Mouse (Mus musculus): ENCODE data around the gene Klk10. TPM values are rescaled to one million over a fixed set of nuclear protein-coding genes. Genes with fewer than 3 reads are reported as not detected.

The Klk10 gene
- polyA plus RNA-seq, 1 experiment from 2014 or later = 0.25 TPM

DNA sequence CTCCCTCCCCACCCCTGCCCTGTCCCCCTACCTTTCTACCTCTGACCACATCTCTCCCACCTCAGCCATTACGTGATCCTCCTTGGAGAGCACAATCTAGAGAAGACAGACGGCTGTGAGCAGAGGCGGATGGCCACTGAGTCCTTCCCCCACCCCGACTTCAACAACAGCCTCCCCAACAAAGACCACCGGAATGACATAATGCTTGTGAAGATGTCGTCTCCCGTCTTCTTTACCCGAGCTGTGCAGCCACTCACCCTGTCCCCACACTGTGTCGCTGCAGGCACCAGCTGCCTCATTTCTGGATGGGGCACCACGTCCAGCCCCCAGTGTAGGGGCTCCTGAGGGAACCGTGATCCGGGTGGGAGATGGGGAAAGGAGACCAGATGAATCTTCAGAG, 3.4 kb upstream of the Klk10 start:
- no peaks in the 10 kb centered on the region for H3K27me3 ChIP-seq (replicated peaks; ENCODE audit: low read depth, poor library complexity, severe bottlenecking)
- H3K36me3 ChIP-seq (replicated peaks) = no peaks in the 10 kb centered on the region
- no peak overlapping the region for H3K4me3 ChIP-seq
- no peak for DNase-seq (ENCODE audit: low spot score)
- H3K4me1 ChIP-seq = peaks cover 10% of the 10 kb centered on the region
- H3K9me3 ChIP-seq = no peaks in the 10 kb centered on the region
- WGBS = 86% methylated on average over 12 of the region's 12 CpGs
- H3K27ac ChIP-seq (replicated peaks) = no peak overlapping the region

DNA sequence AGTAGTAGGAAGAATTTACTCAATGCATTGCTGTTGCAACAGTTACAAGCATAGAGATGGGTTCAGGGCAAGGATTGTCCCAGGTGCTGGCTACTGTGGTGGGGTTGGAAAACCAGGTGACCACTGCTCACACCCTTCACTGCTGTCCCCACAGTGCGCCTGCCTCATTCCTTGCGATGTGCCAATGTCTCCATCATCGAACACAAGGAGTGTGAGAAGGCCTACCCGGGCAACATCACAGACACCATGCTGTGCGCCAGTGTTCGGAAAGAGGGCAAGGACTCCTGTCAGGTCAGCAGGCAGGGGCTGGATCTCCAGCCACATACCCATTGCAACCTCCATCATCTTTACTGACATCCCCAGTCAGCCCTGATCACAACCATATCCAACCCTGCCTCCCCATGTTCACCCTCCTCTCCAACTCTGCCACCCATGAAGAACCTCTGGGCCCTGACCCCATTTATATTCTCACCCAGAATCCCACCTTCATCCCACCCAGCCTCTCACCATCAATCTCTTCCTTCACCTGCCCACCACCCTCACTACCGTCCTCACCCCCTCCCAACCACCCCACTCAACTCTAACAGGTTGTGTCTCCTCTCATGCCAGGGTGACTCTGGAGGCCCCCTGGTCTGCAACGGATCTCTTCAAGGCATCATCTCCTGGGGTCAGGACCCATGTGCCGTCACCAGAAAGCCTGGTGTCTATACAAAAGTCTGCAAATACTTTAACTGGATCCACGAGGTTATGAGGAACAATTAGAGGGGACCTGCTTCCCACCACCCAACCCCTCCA, 2.5 kb upstream of the Klk10 start:
- Histone ChIP-seq H3K27me3 (replicated peaks; ENCODE audit: low read depth, poor library complexity, severe bottlenecking) (peaks cover 8% of the 10 kb centered on the region), H3K4me3 (no peak overlapping the region), H3K9me3 (no peaks in the 10 kb centered on the region), H3K27ac (replicated peaks) (no peak overlapping the region), H3K36me3 (replicated peaks) (no peaks in the 10 kb centered on the region), H3K4me1 (peaks cover 16% of the 10 kb centered on the region)
- whole genome bisulfite sequencing = 91% methylated on average over 10 of the region's 10 CpGs
- DNase-seq (ENCODE audit: low spot score) = no peak

GRCm38 (mm10) chr7:43780241-43780640, 594 bp upstream of the Klk10 start:
- no peak overlapping the region for H3K27ac ChIP-seq (replicated peaks)
- peaks cover 23% of the 10 kb centered on the region for H3K27me3 ChIP-seq (replicated peaks; ENCODE audit: low read depth, poor library complexity, severe bottlenecking)
- no peak overlapping the region for H3K4me3 ChIP-seq
- H3K36me3 ChIP-seq (replicated peaks) = no peaks in the 10 kb centered on the region
- H3K9me3 ChIP-seq = no peaks in the 10 kb centered on the region
- no peak for DNase-seq (ENCODE audit: low spot score)
- WGBS = 60% methylated on average over 6 of the region's 6 CpGs
- peaks cover 9% of the 10 kb centered on the region for H3K4me1 ChIP-seq

- no peak overlapping the region for H3K4me3 ChIP-seq
- no peaks in the 10 kb centered on the region for H3K9me3 ChIP-seq
- DNase-seq (ENCODE audit: low spot score) = no peak
- H3K27ac ChIP-seq (replicated peaks) = no peak overlapping the region
- H3K36me3 ChIP-seq (replicated peaks) = no peaks in the 10 kb centered on the region
- H3K4me1 ChIP-seq = peaks cover 7% of the 10 kb centered on the region
- 87% methylated on average over 11 of the region's 11 CpGs for WGBS
- H3K27me3 ChIP-seq (replicated peaks; ENCODE audit: low read depth, poor library complexity, severe bottlenecking) = peaks cover 23% of the 10 kb centered on the region
Observed at GRCm38 (mm10) chr7:43781541-43781940, 706 bp downstream of the Klk10 start.

DNA sequence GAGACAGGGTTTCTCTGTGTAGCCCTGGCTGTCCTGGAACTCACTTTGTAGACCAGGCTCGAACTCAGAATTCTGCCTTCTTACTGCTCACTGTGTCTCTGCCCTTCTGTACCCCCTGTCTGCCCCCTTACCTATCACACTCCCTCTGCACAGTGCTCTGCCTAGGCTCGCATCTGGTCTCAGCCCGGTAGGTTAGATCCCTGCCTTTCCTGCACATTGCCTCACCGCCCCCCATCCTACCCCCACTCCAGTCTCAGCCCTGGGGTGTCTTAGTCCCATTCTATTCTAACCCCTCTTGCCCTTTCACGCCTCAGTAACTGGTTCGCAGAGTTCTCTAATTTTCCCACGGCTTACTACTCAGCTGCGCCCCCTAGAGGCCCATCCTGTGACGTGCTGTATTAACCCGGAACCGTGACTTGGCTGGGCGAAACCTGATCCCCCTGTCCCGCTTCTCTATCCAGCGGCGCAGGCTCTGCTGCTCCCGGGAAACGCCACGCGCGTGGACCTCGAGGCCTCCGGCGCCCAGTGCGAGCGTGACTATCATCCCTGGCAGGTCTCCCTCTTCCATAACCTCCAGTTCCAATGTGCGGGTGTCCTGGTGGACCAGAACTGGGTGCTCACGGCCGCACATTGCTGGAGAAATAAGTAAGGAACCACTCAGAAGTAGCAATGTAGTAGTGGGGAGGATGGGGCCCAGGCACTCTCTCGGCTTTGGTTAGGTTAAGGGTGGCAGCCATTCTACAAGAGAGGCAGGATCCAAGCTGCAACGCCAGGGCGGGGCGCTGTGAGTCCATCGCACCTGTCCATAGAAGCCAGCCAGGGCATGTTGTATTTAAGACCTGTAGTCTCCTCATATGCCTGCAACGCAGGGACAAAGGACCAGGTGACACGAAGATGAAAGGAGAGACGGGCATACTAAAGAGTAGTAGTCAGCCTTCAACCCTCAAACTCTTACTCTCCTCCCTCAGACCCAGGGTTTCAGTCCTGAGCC, 1.7 kb downstream of the Klk10 start:
- 9% methylated on average over 36 of the region's 36 CpGs for WGBS
- H3K27ac ChIP-seq (replicated peaks) = no peak overlapping the region; the same call in 1 of the 2 replicates
- H3K36me3 ChIP-seq (replicated peaks) = no peaks in the 10 kb centered on the region
- H3K4me1 ChIP-seq = peaks cover 7% of the 10 kb centered on the region
- peaks cover 23% of the 10 kb centered on the region for H3K27me3 ChIP-seq (replicated peaks; ENCODE audit: low read depth, poor library complexity, severe bottlenecking)
- peak overlapping the region; percentile 52 for H3K4me3 ChIP-seq
- peak; percentile 87 for DNase-seq (ENCODE audit: low spot score)
- H3K9me3 ChIP-seq = no peaks in the 10 kb centered on the region

- WGBS = 92% methylated on average over 1 of the region's 1 CpGs
- DNase-seq (ENCODE audit: low spot score) = no peak
- Histone ChIP-seq H3K36me3 (replicated peaks) (no peaks in the 10 kb centered on the region), H3K9me3 (no peaks in the 10 kb centered on the region), H3K27ac (replicated peaks) (no peak overlapping the region), H3K27me3 (replicated peaks; ENCODE audit: low read depth, poor library complexity, severe bottlenecking) (peaks cover 23% of the 10 kb centered on the region), H3K4me1 (peaks cover 7% of the 10 kb centered on the region), H3K4me3 (no peak overlapping the region)
Observed at GRCm38 (mm10) chr7:43785286-43785685, 4.5 kb downstream of the Klk10 start.

- Histone ChIP-seq H3K4me1 (peaks cover under 1% of the 10 kb centered on the region; the same call in 1 of the 2 replicates), H3K27me3 (replicated peaks; ENCODE audit: low read depth, poor library complexity, severe bottlenecking) (peaks cover 18% of the 10 kb centered on the region), H3K27ac (replicated peaks) (no peak overlapping the region), H3K36me3 (replicated peaks) (no peaks in the 10 kb centered on the region), H3K9me3 (no peaks in the 10 kb centered on the region), H3K4me3 (no peak overlapping the region)
- DNase-seq (ENCODE audit: low spot score) = no peak
- WGBS = 80% methylated on average over 3 of the region's 3 CpGs
Observed at GRCm38 (mm10) chr7:43788096-43788495, 7.3 kb downstream of the Klk10 start.

GRCm38 (mm10) chr7:43789295-43789694, 8.5 kb downstream of the Klk10 start:
- H3K36me3 ChIP-seq (replicated peaks) = no peaks in the 10 kb centered on the region
- no peak overlapping the region for H3K4me3 ChIP-seq
- no peak for DNase-seq (ENCODE audit: low spot score)
- H3K27ac ChIP-seq (replicated peaks) = no peak overlapping the region
- 76% methylated on average over 2 of the region's 2 CpGs for WGBS
- H3K9me3 ChIP-seq = no peaks in the 10 kb centered on the region
- no peaks in the 10 kb centered on the region for H3K4me1 ChIP-seq
- H3K27me3 ChIP-seq (replicated peaks; ENCODE audit: low read depth, poor library complexity, severe bottlenecking) = peaks cover 6% of the 10 kb centered on the region

DNA sequence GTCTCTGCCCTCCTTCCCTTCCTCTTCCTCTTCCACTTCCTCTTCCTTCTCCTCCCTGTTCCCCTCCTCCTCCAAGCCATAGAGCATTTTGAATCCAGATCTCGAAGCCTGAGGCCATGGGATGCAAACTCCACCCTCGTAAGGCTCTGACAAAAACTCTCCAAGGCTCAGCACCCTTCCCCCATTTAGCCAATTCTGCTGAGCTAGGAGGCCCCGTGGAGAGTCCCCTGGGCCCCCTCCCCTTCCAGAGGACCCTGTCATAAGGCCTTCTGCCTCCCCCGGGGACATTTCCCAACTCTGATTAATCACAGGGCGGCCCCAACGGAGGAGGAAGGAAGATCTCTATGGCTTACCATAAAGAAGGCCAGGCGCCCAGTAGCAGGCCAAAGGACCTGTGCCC, 10.8 kb downstream of the Klk10 start, which contains the start of gene Klk9:
Klk9 (plus strand) TSS at position 301 of the 400 bp plus-strand sequence.
- Histone ChIP-seq H3K4me3 (no peak within 1 kb of the TSS), H3K36me3 (replicated peaks) (no peaks in the 10 kb centered on the region), H3K9me3 (no peaks in the 10 kb centered on the region), H3K27ac (replicated peaks) (no peak within 1 kb of the TSS), H3K27me3 (replicated peaks; ENCODE audit: low read depth, poor library complexity, severe bottlenecking) (peaks cover 16% of the 10 kb centered on the region), H3K4me1 (peaks cover 7% of the 10 kb centered on the region)
- WGBS = 72% methylated on average over 7 of the region's 7 CpGs
- DNase-seq (ENCODE audit: low spot score) = no peak

DNA sequence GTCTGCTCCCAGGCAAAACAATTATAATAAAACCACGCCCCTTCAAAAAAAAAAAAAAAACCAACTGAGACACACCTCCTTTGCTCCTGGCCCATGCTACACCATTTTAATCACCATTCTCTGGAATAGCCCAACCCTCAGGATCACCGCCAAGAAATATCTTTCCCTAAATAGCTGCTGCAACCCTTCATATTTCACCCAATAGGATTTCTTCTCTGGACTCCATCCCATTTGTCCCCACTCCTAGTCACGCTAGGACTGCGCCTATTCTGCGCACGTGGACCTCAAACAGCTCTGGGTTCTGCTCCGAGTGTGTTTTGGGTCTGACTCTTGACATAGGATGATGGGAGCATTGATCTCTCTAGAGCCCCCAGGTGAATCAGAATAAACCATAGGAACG, 15.5 kb downstream of the Klk10 start:
- Histone ChIP-seq H3K27ac (replicated peaks) (no peak overlapping the region), H3K27me3 (replicated peaks; ENCODE audit: low read depth, poor library complexity, severe bottlenecking) (peaks cover 37% of the 10 kb centered on the region), H3K4me1 (peaks cover 20% of the 10 kb centered on the region), H3K9me3 (no peaks in the 10 kb centered on the region), H3K4me3 (peak overlapping the region; percentile 67), H3K36me3 (replicated peaks) (no peaks in the 10 kb centered on the region)
- 9% methylated on average over 8 of the region's 8 CpGs for WGBS
- DNase-seq (ENCODE audit: low spot score) = no peak

- Histone ChIP-seq H3K36me3 (replicated peaks) (no peaks in the 10 kb centered on the region), H3K27me3 (replicated peaks; ENCODE audit: low read depth, poor library complexity, severe bottlenecking) (peaks cover 37% of the 10 kb centered on the region), H3K4me1 (peaks cover 20% of the 10 kb centered on the region), H3K4me3 (peak within 1 kb of the TSS; percentile 67), H3K27ac (replicated peaks) (peak within 1 kb of the TSS; percentile 59; the same call in 1 of the 2 replicates), H3K9me3 (no peaks in the 10 kb centered on the region)
- under 1% methylated on average over 28 of the region's 28 CpGs for WGBS
- peak; percentile 63 for DNase-seq (ENCODE audit: low spot score)
Observed at GRCm38 (mm10) chr7:43797333-43797769, 16.5 kb downstream of the Klk10 start, which contains the start of gene Klk8. Gene Klk8, plus strand, starts transcription at chr7:43797577.

DNA sequence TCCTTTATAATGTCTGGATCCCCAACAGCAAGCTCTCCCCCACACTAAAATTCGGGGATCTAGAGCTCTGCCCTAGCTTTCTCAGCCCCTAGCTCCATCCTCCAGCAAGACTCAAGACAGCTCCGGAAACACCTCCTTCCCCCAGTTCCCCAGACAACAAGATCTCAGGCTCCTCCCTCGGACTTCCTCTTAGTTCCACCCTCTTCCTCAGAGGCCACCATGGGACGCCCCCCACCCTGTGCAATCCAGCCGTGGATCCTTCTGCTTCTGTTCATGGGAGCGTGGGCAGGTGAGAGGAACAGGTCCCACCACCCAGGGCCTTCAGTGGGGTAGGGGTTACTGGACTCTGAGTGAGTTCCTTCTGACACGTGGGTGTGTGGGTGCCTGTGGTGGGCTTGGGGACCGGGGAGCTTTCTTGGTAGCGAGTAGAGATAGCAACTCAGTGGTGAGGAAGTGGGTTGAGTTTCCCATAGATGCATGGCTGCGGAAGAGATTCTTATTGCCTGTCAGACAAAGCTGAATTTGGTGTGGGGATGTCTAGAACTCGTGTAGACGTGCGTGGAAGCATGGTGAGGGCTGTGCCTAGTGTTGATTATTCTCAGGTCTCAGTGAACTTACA, 17.1 kb downstream of the Klk10 start:
- H3K27ac ChIP-seq (replicated peaks) = no peak overlapping the region
- peaks cover 20% of the 10 kb centered on the region for H3K4me1 ChIP-seq
- no peaks in the 10 kb centered on the region for H3K36me3 ChIP-seq (replicated peaks)
- H3K27me3 ChIP-seq (replicated peaks; ENCODE audit: low read depth, poor library complexity, severe bottlenecking) = peaks cover 37% of the 10 kb centered on the region
- H3K4me3 ChIP-seq = peak overlapping the region; percentile 67
- WGBS = 39% methylated on average over 13 of the region's 13 CpGs
- no peaks in the 10 kb centered on the region for H3K9me3 ChIP-seq
- peak; percentile 20 for DNase-seq (ENCODE audit: low spot score)
